In genomic region chr7:135539429-135539828, GRCm38 (mm10) we compare ENCODE assay signal across 11 mouse cellular contexts. TPM values are rescaled to one million over a fixed set of nuclear protein-coding genes. Genes with fewer than 3 reads are reported as not detected.
DNase-seq lines count a peak whose midpoint lies in the region; ATAC-seq lines count a peak whose summit lies in the region.
"Had no signal": no experiment of that assay in that cellular context is flagged by ENCODE, and none has a peak within 500 bp of the region (broad histone marks: within the 10 kb centered on the region; RNA-seq: fewer than 3 reads in every experiment).

No protein-coding gene starts in this region.

- no peaks in the 10 kb centered on the region for H3K9me3 ChIP-seq in liver, embryonic 11.5 days (ENCODE audit: control insufficient read depth, low read length)
- no peaks in the 10 kb centered on the region for H3K9me3 ChIP-seq in embryonic facial prominence, embryonic 15.5 days (replicated peaks)
- no peaks in the 10 kb centered on the region for H3K9me3 ChIP-seq in midbrain, embryonic 16.5 days (replicated peaks; ENCODE audit: control insufficient read depth, low read length, poor library complexity, severe bottlenecking)
- no peaks in the 10 kb centered on the region for H3K9me3 ChIP-seq in forebrain, embryonic 15.5 days
- H3K9me3 ChIP-seq: limb, embryonic 15.5 days had no signal

- ATAC-seq in liver, embryonic 11.5 days (replicated peaks; ENCODE audit: low FRiP score): no peak
- ATAC-seq in embryonic facial prominence, embryonic 15.5 days (ENCODE audit: insufficient number of reproducible peaks, low FRiP score, low TSS enrichment, low read depth): no peak
- ATAC-seq in midbrain, embryonic 16.5 days: no peak
- no peak for ATAC-seq in forebrain, embryonic 15.5 days (replicated peaks)

- peak overlapping the region; percentile 96 for H3K4me2 ChIP-seq in liver, embryonic 11.5 days
- H3K4me2 ChIP-seq in embryonic facial prominence, embryonic 15.5 days (replicated peaks): peak overlapping the region; percentile 15; the same call in 1 of the 2 replicates
- peak overlapping the region; percentile 83 for H3K4me2 ChIP-seq in midbrain, embryonic 16.5 days (ENCODE audit: low read length)
- no peak overlapping the region for H3K4me2 ChIP-seq in forebrain, embryonic 15.5 days (replicated peaks)
- H3K4me2 ChIP-seq: limb, embryonic 15.5 days had no signal

- DNase-seq in gastrocnemius, postnatal 14 days: peak; percentile 12
- no peak for DNase-seq in gastrocnemius, adult 18-20 months (ENCODE audit: low spot score)
- no peak for DNase-seq in liver, embryonic 11.5 days (ENCODE audit: low spot score)
- no peak for DNase-seq in liver
- DNase-seq in retina, postnatal 1 day: no peak
- DNase-seq: kidney, adult 18-20 months had no signal

- peak overlapping the region; percentile 81 for H3K4me3 ChIP-seq in liver, embryonic 11.5 days (ENCODE audit: low read depth, low read length)
- H3K4me3 ChIP-seq in embryonic facial prominence, embryonic 15.5 days (replicated peaks): peak overlapping the region; percentile 70; the same call in 1 of the 2 replicates
- no peak overlapping the region for H3K4me3 ChIP-seq in midbrain, embryonic 16.5 days (ENCODE audit: low read depth, low read length)
- no peak overlapping the region for H3K4me3 ChIP-seq in forebrain, embryonic 15.5 days
- H3K4me3 ChIP-seq: limb, embryonic 15.5 days had no signal

- H3K27me3 ChIP-seq in liver, embryonic 11.5 days (replicated peaks; ENCODE audit: control insufficient read depth, insufficient read depth, low read length): no peaks in the 10 kb centered on the region
- peaks cover 11% of the 10 kb centered on the region for H3K27me3 ChIP-seq in embryonic facial prominence, embryonic 15.5 days
- H3K27me3 ChIP-seq in midbrain, embryonic 16.5 days (ENCODE audit: control insufficient read depth, insufficient read depth, low read depth, low read length): no peaks in the 10 kb centered on the region
- peaks cover 8% of the 10 kb centered on the region; the same call in 1 of the 2 replicates for H3K27me3 ChIP-seq in forebrain, embryonic 15.5 days

- H3K9ac ChIP-seq in liver, embryonic 11.5 days (ENCODE audit: low read depth, low read length): no peak overlapping the region
- H3K9ac ChIP-seq in embryonic facial prominence, embryonic 15.5 days: no peak overlapping the region
- H3K9ac ChIP-seq in midbrain, embryonic 16.5 days (ENCODE audit: low read depth, low read length): no peak overlapping the region
- H3K9ac ChIP-seq in forebrain, embryonic 15.5 days (replicated peaks): no peak overlapping the region
- H3K9ac ChIP-seq: limb, embryonic 15.5 days had no signal

- intact Hi-C loops in gastrocnemius, postnatal 14 days (cut with DNase I; ENCODE audit: low total_unique reads): loop anchor here (10.0 kb wide), 1 partner anchor 195 kb away; no protein-coding TSS in a partner anchor

- no peak overlapping the region for H3K27ac ChIP-seq in liver, embryonic 11.5 days (ENCODE audit: low read depth, low read length)
- H3K27ac ChIP-seq in embryonic facial prominence, embryonic 15.5 days (replicated peaks): no peak overlapping the region
- no peak overlapping the region for H3K27ac ChIP-seq in midbrain, embryonic 16.5 days (ENCODE audit: low read length)
- no peak overlapping the region for H3K27ac ChIP-seq in forebrain, embryonic 15.5 days (replicated peaks)
- H3K27ac ChIP-seq: limb, embryonic 15.5 days had no signal

- peaks cover 9% of the 10 kb centered on the region; the same call in 1 of the 2 replicates for H3K4me1 ChIP-seq in liver, embryonic 11.5 days (replicated peaks; ENCODE audit: control insufficient read depth, insufficient read depth, low read length)
- H3K4me1 ChIP-seq in embryonic facial prominence, embryonic 15.5 days: peaks cover 6% of the 10 kb centered on the region; the same call in 1 of the 2 replicates
- H3K4me1 ChIP-seq in midbrain, embryonic 16.5 days (ENCODE audit: control insufficient read depth, insufficient read depth, low read length): peaks cover 13% of the 10 kb centered on the region
- peaks cover 5% of the 10 kb centered on the region; the same call in 1 of the 2 replicates for H3K4me1 ChIP-seq in forebrain, embryonic 15.5 days

- no peaks in the 10 kb centered on the region for H3K36me3 ChIP-seq in liver, embryonic 11.5 days (ENCODE audit: control insufficient read depth, insufficient read depth, low read length)
- H3K36me3 ChIP-seq in embryonic facial prominence, embryonic 15.5 days: no peaks in the 10 kb centered on the region
- no peaks in the 10 kb centered on the region for H3K36me3 ChIP-seq in midbrain, embryonic 16.5 days (ENCODE audit: control insufficient read depth, insufficient read depth, low read length)
- H3K36me3 ChIP-seq in forebrain, embryonic 15.5 days: no peaks in the 10 kb centered on the region
- H3K36me3 ChIP-seq: limb, embryonic 15.5 days had no signal

- 33% methylated on average over 2 of the region's 2 CpGs for WGBS in liver, embryonic 11.5 days
- 72% methylated on average over 2 of the region's 2 CpGs for WGBS in embryonic facial prominence, embryonic 15.5 days
- 90% methylated on average over 2 of the region's 2 CpGs for WGBS in midbrain, embryonic 16.5 days
- 97% methylated on average over 2 of the region's 2 CpGs for WGBS in forebrain, embryonic 15.5 days

RNA-seq across cellular contexts. Expression of gene Ptpre, which starts 2.1 kb away (rescaled TPM):
- total RNA-seq in gastrocnemius, postnatal 14 days (2021): 1 to 10 TPM; 2.6 to 4.5 TPM
- 1 to 10 TPM in 1 of 2 experiments, under 1 TPM in 1; 0.84 to 1.5 TPM for total RNA-seq in gastrocnemius, adult 18-20 months (2021)
- 5.4 and 7.0 TPM in 2 replicates for polyA plus RNA-seq in liver, embryonic 11.5 days (2014; fragmentation: Nextera tagmentation; extraction: Ambion mirVana)
- polyA plus RNA-seq in embryonic facial prominence, embryonic 15.5 days (2015; fragmentation: Nextera tagmentation; extraction: Ambion mirVana): 6.3 and 6.4 TPM in 2 replicates
- polyA plus RNA-seq in midbrain, embryonic 16.5 days (2015; fragmentation: Nextera tagmentation; extraction: Ambion mirVana): 7.1 and 7.6 TPM in 2 replicates
- 3.1 and 3.4 TPM in 2 replicates for polyA plus RNA-seq in forebrain, embryonic 15.5 days (2015; fragmentation: Nextera tagmentation; extraction: Ambion mirVana)

RNA-seq across cellular contexts. Expression of gene Clrn3, which starts 11.0 kb away (rescaled TPM):
- not detected for total RNA-seq in gastrocnemius, postnatal 14 days (2021)
- not detected for total RNA-seq in gastrocnemius, adult 18-20 months (2021)
- 0.04 TPM in 1 of 2 replicates, not detected in the other for polyA plus RNA-seq in liver, embryonic 11.5 days (2014; fragmentation: Nextera tagmentation; extraction: Ambion mirVana)
- polyA plus RNA-seq in embryonic facial prominence, embryonic 15.5 days (2015; fragmentation: Nextera tagmentation; extraction: Ambion mirVana): not detected in 2 replicates
- not detected in 2 replicates for polyA plus RNA-seq in midbrain, embryonic 16.5 days (2015; fragmentation: Nextera tagmentation; extraction: Ambion mirVana)
- polyA plus RNA-seq in forebrain, embryonic 15.5 days (2015; fragmentation: Nextera tagmentation; extraction: Ambion mirVana): not detected in 2 replicates
- total RNA-seq: layer of hippocampus, postnatal 25 days had no signal
- polyA plus RNA-seq: limb, embryonic 15.5 days had no signal

Comparison
In these comparisons a context has a peak if more than half of its experiments do, and no peak if none do; other contexts are left out.
1. H3K4me3 ChIP-seq: peak in liver, embryonic 11.5 days (single experiment) and embryonic facial prominence, embryonic 15.5 days (single experiment); none in midbrain, embryonic 16.5 days (single experiment) and forebrain, embryonic 15.5 days (single experiment).